Mouse (Mus musculus) adrenal gland (tissue): ENCODE measurements at regions not wholly inside any gene's neighbourhood (a gene's known extent, or its start where the extent isn't known, plus 50 kb on each side); places are given as distances from the start of the nearest gene placed in this dataset.

Experiments
- microRNA-seq, 2 experiments: library from miRNA; unstranded; fragments of <30 nt; microRNA quantifications; one replicate each; pipeline ENCODE4; 2019

Small RNA genes in the stretch of these regions (microRNA-seq; reads per million reads assigned to microRNA genes)
- gene Gm22368 (0 reads per million in 2 experiments), gene Gm44376 (0 reads per million in 2 experiments)
